Mouse (Mus musculus) brown adipose tissue, adult 24 weeks (tissue): ENCODE measurements around the gene Dus1l. TPM values are rescaled to one million over a fixed set of nuclear protein-coding genes. Genes with fewer than 3 reads are reported as not detected.

Source experiments
- polyA plus RNA-seq: library from polyadenylated mRNA; stranded (reverse); fragments of >200 nt; gene quantifications from 2 replicates; pipeline ENCODE4 v1.2.4, GENCODE M21; 2012; ENCODE audit not compliant: missing spikeins, insufficient read depth, insufficient read length

Gene Dus1l
- polyA plus RNA-seq, 1 experiment: 20.1 TPM

Other genes with a start within 250 kb of the Dus1l start
- gene Mcrip1, start 246.7 kb downstream of the Dus1l start, polyA plus RNA-seq: 24.6 and 28.0 TPM in 2 replicates
- 4.1 and 5.5 TPM in 2 replicates for gene Ppp1r27, start 245.3 kb downstream of the Dus1l start, polyA plus RNA-seq
- gene P4hb, start 223.2 kb downstream of the Dus1l start, polyA plus RNA-seq: 95.0 and 97.3 TPM in 2 replicates
- 117 and 146 TPM in 2 replicates for gene Arhgdia, start 214.8 kb downstream of the Dus1l start, polyA plus RNA-seq
- 49.2 and 58.8 TPM in 2 replicates for gene Alyref, start 198.0 kb downstream of the Dus1l start, polyA plus RNA-seq
- 54.9 and 59.1 TPM in 2 replicates for gene Anapc11, start 198.0 kb downstream of the Dus1l start, polyA plus RNA-seq
- not detected in 2 replicates for gene Npb, start 187.9 kb downstream of the Dus1l start, polyA plus RNA-seq
- 104 and 131 TPM in 2 replicates for gene Pcyt2, start 178.5 kb downstream of the Dus1l start, polyA plus RNA-seq
- 5.8 and 10.5 TPM in 2 replicates for gene Sirt7, start 171.2 kb downstream of the Dus1l start, polyA plus RNA-seq
- gene Mafg, start 162.8 kb downstream of the Dus1l start, polyA plus RNA-seq: 10.4 and 13.3 TPM in 2 replicates
- gene Pycr1, start 152.6 kb downstream of the Dus1l start, polyA plus RNA-seq: 1.0 and 1.3 TPM in 2 replicates
- 2.7 and 3.8 TPM in 2 replicates for gene Myadml2, start 148.2 kb downstream of the Dus1l start, polyA plus RNA-seq
- not detected in 2 replicates for gene Notum, start 135.2 kb downstream of the Dus1l start, polyA plus RNA-seq
- gene Aspscr1, start 123.4 kb downstream of the Dus1l start, polyA plus RNA-seq: 33.3 and 33.7 TPM in 2 replicates
- gene Cenpx, start 82.7 kb downstream of the Dus1l start, polyA plus RNA-seq: 66.6 and 68.4 TPM in 2 replicates
- gene Lrrc45, start 82.5 kb downstream of the Dus1l start, polyA plus RNA-seq: 3.0 and 6.2 TPM in 2 replicates
- 1.9 and 2.5 TPM in 2 replicates for gene Rac3, start 74.9 kb downstream of the Dus1l start, polyA plus RNA-seq
- 9.4 and 15.5 TPM in 2 replicates for gene Dcxr, start 69.1 kb downstream of the Dus1l start, polyA plus RNA-seq
- gene Cbr2, start 64.3 kb downstream of the Dus1l start, polyA plus RNA-seq: 20.9 and 26.0 TPM in 2 replicates
- 14.9 and 15.4 TPM in 2 replicates for gene Hmga1b, start 33.6 kb downstream of the Dus1l start, polyA plus RNA-seq
- 14.0 and 15.1 TPM in 2 replicates for gene Rfng, start 12.2 kb downstream of the Dus1l start, polyA plus RNA-seq
- gene Gps1, start 12.1 kb downstream of the Dus1l start, polyA plus RNA-seq: 48.9 and 60.0 TPM in 2 replicates
- 5,806 and 7,060 TPM in 2 replicates for gene Fasn, start 28.1 kb upstream of the Dus1l start, polyA plus RNA-seq
- 7.1 and 11.1 TPM in 2 replicates for gene Ccdc57, start 136.5 kb upstream of the Dus1l start, polyA plus RNA-seq
- 1.6 and 2.2 TPM in 2 replicates for gene Slc16a3, start 152.1 kb upstream of the Dus1l start, polyA plus RNA-seq
- gene Csnk1d, start 194.9 kb upstream of the Dus1l start, polyA plus RNA-seq: 33.8 and 36.5 TPM in 2 replicates
- gene Cd7, start 243.0 kb upstream of the Dus1l start, polyA plus RNA-seq: 2.3 TPM in 1 of 2 replicates, not detected in the other